Mouse (Mus musculus) urinary bladder, postnatal 25 days (tissue): ENCODE results near the gene 2010111I01Rik.

Experiments
- DNase-seq: peaks from one replicate; pipeline ENCODE4 v3.0.0; 2022; ENCODE audit warnings: low spot score

Gene 2010111I01Rik

DNA sequence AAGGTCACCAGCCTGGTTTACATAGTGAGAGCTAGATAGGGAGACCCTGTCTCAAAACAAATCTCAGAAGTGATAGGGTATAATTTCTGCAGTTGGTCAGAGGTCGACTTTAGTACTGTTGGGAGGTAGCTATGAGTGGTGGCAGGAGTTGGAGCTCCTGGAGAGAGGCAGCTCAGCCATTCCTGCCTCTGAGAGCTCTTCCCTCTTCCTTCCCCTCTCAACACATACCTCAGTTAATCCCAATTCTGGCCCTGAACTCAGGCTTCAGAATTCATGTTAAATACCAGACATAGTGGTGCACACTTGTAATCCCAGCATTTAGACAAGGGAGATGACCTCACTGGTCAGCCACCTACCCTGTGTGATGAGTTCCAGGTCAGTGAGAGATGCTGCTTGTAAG lies 65.3 kb downstream of the 2010111I01Rik start:
- DNase-seq = no peak

DNA sequence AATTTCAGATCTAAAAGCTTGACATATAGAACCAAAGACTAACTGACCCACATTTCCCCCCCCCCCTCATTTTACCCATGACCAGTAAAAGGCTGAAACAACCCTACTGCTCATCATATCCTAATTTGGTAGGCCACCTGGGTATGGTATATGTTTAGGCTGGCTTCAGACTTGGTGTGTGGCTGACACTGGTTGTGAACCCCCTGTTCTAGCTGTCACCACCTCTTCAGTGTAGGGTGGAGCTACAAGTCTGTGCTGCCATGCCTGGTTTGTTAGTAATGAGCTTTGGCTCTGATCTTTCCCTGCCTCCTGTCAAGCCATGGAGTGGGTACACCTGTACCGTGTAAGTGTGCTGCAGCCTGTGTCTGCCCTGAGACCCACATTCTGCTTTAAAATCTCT lies 66.6 kb downstream of the 2010111I01Rik start:
- no peak for DNase-seq

DNA sequence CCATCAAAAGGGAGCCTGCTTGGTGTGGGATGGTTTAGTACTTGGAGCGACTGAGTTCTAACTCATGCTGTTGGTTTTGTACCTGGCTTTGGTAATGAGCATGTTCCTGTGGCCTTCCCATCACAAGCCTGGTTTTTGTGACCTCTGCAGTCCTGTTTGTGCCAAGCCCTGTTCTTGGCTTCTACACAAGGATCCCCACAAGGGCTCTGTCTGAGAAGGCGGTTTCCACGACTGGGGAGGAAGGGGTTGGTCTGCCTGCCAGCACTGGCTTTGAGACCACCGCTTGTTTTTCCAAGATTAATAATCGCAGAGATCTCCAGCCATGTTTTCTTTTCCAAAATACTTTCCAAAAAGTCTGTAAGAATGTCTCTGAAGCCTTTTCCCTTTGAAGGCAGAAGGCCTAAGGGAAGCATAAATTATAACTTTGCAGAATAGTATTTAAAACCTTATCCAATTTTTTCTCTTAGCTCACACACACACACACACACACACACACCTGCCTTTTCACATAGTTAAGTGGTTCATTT lies 67.7 kb downstream of the 2010111I01Rik start:
- DNase-seq = no peak

DNA sequence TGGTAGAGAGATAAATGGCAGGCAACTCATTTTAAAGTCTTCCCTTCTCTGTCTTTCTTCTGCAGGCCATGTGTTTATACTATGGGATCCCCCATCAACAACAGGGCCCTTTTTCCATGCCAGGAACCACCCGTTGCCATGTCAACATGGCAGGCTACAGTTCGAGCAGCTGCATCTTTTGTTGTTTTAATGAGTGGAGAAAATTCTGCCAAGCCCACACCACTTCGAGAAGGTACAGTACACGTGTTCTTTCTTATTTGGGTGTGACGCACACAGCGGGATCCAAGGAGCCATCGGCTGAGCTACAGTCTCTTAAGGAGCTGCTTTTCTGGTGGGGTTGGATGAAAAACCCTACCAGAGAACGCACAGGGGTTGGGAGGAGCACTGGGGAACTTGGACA lies 68.3 kb downstream of the 2010111I01Rik start:
- DNase-seq = no peak

DNA sequence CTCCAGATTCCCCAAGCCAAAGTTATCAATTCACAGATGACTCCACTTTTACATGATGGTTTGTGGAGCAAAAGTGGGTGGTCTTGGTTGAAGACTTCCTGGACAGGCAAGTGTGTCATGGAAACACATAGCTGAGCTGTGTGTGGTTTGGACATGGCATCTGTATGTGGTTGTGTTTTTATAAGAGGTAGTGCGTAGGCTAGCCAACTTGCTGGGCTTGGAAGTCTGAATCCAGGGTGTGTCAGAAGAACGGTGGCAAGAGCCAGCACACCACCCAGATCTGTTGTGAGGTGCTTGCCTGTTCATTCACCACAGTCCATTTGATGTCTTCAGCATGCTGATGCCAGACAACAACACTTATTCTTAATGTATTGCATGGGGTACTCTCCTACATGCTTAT lies 68.7 kb downstream of the 2010111I01Rik start:
- no peak for DNase-seq

DNA sequence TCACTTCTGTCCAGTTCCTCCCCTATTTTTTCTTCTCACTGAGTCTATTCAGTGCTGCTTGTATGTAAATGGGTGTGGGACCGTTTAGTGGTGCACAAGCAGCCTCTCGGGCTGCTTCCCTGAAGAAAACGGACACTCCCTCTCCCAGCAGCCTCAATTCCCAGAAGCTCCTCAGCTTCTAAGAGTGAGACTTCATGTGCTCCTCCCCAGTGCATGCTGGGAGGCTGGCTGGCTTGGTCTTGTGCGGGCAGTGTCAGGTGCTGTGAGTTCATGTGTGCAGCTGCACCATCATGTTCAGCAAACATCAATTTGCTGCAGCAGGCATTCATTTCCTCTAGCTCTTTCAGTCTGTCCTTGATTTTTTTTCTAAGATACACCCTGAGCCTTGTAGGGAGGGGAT lies 70.0 kb downstream of the 2010111I01Rik start:
- no peak for DNase-seq

DNA sequence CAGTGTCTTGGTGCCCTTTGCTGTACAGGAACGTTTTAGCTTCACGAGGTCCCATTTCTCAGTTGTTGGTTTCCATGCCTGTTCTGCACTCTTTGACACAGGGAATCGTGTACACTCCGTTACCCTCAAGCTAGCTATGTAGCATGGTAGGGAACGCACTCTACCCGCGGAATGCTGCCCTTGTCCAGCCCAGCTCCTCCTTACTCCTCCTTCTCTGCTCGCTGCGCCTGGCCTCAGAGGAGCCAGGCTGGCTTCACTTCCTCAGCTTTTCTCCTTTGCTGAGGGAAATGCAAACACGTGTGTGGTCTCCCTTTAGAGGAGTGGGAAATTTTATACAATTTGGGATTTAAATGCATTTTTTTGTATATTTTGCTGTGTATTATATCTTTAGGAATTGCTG lies 73.2 kb downstream of the 2010111I01Rik start:
- DNase-seq = no peak

DNA sequence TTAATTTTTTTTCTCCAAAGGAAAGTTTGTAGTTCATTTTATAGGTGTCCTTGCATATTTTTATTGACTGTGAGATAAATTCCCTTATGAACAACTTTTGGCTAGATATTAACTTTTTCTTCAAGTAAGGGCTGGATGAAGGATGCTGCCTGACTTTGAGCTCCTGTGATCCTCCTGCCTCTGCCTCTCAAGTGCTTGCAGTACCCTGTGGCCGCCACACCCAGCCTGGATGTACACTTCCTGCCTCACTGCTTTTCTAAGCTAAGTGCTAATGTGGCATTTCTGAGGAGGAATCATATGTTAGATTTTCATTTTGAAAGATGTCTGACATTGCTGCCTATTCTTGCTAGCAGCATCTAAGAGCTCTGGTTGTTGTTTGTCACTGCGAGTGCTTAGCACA lies 73.7 kb downstream of the 2010111I01Rik start:
- DNase-seq = no peak

DNA sequence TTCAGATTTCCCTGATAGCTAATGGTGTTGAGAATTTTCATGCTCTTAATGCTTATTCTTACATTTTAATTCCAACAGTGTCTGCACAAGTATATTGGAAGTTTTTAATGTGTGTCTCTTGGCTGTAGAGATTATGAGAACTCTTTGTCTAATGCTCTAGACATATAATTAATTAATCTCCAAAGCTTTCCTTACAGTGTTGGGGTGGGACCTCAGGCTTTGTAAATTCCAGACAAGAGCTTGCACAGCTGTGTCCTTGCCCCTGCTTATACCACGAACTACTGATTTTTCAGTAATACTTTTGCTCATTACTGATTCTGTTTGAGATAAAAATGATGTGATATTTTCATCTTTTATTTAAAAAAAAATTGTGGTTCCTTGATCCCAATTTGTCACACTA lies 74.2 kb downstream of the 2010111I01Rik start:
- no peak for DNase-seq

DNA sequence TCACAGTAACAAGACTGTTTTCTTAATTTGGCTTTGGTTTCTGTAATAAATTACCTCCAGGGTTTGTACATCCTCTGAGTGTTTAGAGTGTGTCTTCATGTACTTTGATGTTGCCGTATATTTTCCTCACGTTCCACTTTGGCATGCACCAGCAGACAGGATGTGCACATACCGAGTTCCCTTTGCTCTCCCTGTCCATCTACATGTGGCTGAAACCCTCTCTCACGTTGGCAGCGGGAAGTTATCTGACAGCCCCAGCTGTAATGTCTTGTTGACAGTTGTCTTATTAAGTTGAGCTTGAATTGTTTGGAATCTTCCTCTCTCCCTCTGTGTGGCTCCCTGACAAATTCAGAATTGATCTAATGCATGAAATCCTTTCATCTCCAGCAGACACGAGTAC lies 74.6 kb downstream of the 2010111I01Rik start:
- no peak for DNase-seq

DNA sequence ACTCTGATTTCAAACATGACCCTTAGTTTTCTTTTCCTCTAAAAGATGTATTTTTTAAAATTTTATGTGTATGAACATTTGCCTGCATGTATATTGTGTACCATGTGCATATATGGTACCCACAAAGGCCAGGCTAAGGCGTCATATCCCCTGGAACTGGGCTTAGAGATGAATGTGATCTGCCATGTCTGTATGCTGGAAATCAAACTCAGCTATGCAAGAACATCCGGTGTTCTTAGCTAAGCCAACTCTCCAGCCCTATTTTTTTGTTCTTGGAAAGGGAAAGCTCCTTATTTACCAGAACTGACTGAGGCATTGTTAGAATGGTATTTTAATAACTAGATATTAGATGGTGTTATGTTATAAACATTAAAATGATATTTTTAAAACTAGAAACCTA lies 75.2 kb downstream of the 2010111I01Rik start:
- DNase-seq = no peak

DNA sequence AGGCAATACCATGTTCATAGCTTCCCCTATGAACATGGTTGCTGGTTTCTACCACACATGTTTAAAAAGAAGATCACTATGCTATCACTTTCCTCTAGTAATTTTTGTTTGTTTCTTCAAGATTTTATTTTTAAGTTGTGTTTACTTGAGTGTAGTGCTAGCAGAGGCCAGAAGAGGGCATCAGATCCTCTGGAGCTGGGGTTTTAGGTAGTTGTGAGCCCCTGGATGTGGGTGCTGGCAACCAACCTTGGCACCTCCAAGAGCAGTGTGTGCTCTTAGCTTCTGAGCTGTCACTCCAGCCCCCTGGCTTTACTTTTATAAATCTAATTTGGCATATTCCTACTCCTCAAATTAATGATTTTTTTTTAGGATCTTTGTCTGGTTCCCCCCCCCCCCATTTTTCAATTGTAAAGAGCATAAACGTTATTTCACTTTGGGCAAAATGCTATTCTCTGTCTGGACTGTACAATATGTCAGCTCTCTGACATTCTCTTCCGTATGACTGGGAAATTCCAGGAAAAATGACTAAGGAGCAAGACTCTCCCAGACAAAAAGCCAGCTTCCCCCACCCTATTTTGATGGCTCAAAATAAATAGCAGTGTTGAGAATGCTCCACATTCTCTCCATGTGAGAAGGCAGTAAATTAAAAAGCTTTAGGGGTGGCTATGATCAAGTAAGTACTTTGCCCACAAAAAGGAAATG lies 81.0 kb downstream of the 2010111I01Rik start:
- DNase-seq = no peak

DNA sequence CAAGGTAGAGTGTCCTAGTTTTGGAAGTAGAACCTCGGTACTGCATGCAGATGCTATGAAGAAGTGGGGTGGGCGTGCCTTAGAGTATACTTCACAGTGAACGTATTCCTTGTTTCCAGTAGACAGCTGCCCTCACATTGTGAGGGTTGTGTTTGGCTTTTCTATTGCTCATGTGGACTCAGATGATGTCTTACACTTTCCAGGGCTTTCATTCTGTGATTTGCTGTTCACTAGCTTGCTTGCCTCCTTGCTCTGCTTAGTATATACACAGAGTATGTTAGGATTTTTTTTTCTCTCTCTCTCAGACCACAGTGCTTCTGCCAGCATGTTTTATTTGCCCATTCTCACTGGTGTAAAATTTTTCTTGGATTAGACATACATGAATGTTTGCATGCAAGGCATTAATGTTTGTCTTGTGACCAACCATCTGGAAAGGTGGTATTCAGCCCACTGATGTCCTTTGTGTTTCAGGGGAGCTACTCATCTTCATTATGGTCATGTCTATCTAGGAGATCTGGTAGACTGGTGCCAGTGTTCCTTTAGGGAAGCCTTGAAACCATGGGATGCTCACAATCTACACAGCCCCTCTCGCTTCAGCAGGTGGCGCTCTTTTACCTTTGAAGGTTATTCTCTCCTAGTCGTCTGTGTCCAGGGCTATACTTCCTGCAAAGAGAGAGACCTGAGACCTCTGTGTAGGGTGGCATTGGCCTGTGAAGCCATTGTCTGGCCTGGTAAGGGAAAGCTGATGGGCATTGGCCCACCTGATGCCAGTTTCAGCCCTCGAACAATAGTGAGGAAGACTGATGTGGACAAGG lies 81.7 kb downstream of the 2010111I01Rik start:
- DNase-seq = peak; percentile 68

DNA sequence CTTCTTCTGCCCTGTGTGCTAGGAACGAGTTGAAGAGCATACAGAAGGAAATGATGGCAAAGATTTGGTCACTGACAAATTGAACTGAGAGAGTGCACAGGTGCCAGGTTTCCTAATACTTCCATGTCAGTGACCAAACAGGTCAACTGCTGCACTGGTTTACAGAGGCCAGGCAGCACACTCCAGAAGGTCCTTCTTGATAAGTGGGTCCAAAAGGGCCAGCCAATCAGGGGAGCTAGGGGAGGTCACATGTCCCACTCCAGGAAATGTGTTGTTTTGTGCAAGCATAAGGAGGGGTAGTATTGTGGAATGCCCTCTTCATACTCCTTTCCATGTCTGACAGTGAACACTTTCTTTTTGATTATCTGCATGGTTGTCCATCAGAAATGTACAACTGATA lies 99.0 kb downstream of the 2010111I01Rik start:
- DNase-seq = no peak

DNA sequence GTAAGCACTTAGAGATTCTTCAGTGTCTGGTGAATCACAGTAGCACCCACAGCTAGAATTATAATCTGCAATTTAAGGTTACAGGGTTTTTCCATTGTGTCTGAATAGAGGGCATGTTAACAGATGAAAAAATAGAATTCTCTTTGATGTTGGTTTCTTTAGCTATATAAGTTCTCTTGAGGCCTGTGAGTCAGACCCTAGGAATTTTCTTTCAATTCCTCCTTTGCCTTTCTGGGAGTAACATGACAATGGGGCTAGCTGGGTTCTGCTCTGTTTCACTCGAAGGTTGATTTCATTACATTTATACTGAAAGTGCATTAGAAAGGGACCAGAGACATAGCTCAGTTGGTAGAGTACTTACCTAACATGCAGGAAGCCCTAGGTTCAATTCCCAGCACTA lies 101.9 kb downstream of the 2010111I01Rik start:
- no peak for DNase-seq

DNA sequence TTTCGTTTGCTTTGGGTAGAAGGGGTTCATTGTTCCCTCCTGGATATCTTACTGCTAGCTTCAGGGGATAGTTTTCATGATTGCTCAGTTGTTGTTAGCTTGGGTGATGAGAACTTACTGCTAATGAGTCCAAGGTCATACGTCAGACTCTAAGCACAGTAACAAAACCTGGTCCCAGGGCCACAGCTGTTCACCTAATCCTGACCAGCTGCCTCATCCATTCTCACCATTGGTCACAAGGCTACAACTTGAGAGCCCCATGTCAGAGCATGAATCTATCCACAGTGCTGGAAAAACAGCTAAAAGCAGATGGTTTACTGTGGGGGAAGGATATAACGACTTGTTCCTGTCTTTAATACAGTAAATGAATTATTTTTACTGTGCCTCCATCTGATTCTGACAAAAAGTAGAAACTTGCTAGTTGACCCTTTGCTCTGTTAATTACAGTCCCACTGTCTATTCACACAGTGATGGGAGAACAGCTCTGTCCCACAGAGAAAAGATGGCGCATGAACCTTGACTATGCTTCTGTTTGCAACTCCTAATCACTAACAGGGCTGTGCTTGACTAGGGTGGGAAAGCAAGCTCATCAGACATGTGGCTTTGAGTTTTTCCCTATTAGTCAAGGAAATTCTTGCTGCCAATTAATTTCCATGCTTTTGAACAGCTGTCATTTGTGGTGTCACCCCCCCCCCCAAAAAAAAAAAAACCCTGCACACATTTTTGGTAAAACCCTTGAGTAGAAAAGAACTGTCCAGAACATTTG lies 103.9 kb downstream of the 2010111I01Rik start:
- DNase-seq = no peak

DNA sequence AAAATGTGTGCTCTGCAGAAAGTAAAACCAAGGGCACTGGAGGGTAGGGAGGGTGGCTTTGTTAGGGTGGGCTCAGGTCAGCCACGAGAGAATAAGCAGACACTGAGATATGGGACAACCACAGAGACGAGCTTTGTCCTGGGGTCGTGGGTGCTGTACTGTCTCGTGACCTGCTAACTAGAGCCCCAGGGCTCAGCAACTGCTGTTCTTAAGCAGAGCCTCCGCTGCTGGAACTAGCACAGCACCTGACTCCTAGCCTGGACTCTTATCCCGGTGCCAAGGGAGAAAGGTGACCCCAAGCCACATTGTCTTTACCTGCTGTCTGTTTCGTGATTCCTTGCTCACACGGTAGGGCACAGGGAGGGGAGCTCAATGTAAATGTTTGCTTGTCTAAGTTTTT lies 107.2 kb downstream of the 2010111I01Rik start:
- DNase-seq = no peak

DNA sequence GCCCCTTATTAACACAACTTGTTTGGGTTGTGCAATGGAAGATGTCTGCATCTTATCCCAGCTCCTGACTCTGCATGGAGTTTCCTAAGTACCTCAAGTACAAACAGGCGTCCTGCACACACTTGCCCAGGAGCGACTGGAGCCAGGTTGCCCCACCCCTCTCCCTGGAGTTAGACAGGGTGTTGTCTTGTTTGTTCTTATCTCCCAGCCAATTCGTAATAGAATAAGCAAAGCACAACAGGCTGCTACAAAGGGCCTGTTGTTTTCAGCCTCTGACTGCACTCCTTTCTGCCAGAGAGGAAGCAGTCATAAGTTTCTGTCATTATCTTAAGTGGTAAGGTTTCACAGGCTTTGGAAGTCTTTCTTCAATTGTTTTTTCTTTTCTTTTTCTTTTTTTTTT lies 107.7 kb downstream of the 2010111I01Rik start:
- DNase-seq = no peak

DNA sequence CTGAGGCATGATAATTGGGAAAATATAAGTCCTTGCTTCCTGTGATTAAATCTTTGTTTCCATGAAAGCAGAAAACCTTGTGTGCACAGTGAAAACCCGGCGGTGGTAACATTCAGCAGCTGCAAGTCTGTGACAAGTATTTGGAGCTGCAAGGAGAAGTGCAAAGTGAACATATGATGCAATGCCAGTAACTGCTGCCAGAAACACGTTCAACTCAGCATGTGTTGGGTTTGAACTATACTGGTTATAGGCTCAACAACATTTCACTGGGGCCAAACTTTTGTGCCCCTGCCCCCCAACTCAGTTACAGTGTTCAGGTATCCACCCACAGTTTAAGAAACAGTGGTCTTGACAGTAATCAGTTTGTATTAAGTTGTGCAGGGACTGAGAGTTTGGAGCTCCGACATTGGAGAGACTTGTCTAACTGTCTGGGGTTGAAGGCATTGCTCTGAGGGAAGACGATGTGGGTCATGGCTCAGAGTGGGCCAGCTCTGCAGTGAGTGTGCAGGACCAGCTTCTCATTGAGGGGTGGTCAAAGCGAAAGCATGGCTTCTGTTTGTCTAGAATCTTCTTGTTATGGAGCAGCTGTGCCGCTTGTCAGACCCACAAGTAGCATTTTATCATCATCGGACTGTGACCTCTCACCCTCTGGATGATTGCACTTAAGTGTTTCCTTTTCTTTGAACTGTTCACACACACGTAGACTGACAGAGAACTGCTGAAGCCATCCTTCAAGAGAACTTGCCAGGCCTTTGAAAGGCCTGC lies 109.4 kb downstream of the 2010111I01Rik start:
- DNase-seq = no peak

DNA sequence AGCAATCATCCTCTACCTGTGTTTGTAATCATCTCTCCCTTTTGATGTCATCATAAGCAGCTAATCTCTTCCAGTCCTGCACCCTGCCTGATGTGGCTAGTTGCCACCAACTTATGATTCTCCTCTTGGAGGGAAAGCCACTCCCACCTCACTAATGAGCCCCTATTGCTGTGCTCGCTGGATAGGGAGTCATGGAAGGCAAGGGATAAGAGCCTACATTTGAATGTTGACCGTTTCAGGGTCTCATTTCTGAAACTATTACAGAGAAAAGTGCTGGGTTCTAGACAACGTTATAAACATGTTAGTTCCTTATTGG lies 109.9 kb downstream of the 2010111I01Rik start:
- no peak for DNase-seq

DNA sequence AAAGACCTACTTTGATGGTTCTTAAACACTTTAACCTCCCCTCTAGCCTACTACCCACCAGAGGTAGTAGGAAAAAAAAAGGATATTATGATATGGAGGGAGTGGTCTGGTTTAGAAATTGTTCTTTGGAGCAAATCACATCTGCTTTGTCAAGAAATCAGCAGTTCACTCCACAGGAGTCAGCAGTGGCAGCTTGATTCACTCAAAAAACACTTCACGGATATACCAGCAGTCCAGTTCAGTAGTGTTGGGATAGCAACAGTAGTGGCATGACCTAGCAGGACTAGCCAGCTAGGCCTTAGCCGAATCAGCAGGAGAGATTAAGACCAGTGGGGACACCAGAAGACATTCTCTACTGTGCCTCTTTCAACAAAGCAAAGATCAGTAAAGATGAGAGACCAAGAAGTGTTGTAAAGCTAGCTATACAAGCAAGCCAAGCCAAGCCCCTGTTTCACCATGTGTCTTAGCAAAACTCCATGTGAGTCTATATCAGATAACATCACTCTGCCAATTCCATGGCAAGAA lies 110.7 kb downstream of the 2010111I01Rik start:
- no peak for DNase-seq

DNA sequence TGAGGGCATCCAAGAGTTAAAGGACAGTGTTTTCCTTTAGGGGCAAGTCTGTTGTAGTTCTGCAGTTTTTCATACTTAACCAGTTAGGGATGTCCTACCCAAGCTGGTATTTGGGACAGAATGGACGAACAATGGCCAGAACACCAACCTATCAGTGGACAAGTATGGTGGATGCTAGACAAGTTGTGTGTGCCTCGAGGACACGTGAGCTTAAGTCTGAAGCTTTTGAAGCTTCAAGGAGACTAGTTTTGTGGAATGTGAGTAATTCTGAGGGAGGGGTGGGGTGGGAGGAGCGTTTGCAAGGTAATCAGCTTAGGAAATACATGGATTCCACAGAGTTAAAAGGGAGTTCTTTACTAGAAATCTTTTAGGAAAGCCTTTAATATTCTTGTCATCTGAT lies 115.5 kb downstream of the 2010111I01Rik start:
- DNase-seq = no peak
